Mouse (Mus musculus) thymus, postnatal 0 days (tissue): Measurements from ENCODE around the gene Trim28. TPM values are rescaled to one million over a fixed set of nuclear protein-coding genes. Genes with fewer than 3 reads are reported as not detected.

Experiments
- DNase-seq: peaks from one replicate; pipeline ENCODE4 v3.0.0-alpha.2; 2015; ENCODE audit warnings: low spot score
- polyA plus RNA-seq: library from polyadenylated mRNA; unstranded; fragments of >200 nt; fragmentation: Nextera tagmentation; extraction: Ambion mirVana; gene quantifications from 2 replicates; pipeline ENCODE4 v1.2.1, GENCODE M21; 2015

Trim28 gene
- 236 and 274 TPM in 2 replicates for polyA plus RNA-seq

DNA sequence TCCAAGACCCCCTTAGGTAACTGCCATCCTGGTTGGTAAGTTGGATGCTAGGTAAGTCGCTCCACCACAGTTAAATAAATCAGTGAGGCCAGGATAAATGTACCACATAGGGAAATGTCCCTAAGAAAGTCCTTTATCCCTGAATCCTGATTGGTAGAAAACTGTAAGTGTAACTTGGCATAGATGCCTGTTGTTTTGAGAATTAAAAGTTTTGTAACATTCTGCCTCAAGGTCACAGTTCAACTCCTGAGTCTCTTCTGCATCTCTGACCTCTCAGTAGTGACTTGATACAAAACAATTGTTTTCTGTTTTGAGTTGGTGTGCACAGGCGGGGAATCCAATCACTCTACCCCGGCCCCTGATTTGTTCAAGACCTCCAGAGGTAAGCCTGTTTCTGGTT is at the start of gene Trim28:
Gene Trim28 (plus strand): TSS at position 264 of the 400 bp plus-strand sequence.
- DNase-seq = no peak

DNA sequence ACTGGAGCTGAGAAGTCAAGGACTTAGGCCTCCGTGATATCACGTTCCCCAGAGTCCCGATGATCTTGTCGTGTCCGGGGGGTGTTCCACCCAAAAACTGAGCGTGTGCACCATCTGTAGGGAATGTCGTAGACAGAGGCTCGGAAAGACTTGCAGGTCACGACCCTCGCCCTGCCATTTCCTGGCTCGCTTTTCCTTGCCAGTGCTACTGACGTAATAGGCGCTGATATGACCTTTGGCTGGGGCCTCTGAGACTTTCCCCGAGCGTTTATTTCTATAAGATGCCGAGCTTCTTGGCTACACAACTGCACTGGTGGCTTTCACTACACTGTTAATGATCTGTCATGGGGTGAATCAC is 49.1 kb upstream of the Trim28 start:
- no peak for DNase-seq

DNA sequence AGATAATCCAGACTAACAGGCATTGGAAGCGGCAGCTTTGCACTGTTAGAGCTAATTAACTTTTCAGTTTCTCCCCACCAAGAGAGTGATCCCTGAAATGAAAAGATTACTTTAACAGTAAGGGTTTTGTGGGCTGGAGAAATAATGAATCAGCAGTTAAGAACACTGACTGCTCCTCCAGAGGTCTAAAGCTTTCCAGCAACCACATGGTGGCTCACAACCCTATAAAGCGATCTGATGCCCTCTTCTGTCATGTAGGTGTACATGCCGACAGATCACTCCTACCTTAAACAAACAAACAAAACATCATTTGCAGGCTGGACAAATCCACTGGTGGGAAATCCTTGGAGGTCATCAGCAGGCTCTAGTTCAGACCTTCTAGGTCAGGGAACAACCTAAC is 44.0 kb upstream of the Trim28 start:
- peak; percentile 27 for DNase-seq

DNA sequence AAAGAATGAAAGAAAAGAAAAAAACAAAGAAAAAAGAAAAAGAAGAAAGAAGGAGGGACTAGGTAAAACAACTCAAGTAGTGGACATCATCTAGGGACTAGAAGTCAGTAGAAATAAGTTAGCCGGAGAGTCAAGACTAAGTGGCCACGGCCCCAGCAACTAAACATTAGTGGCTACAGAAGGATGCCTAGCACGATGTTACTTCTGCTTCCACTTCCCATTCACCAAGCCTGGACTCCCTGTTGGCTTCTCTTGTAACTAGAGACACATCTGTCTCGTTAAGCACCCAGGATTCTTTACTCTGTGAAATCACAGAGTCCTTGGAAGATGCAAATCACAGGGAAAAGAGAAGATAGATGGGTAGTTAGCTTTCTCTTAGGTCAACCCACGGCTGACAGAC is 41.4 kb upstream of the Trim28 start:
- DNase-seq = no peak

DNA sequence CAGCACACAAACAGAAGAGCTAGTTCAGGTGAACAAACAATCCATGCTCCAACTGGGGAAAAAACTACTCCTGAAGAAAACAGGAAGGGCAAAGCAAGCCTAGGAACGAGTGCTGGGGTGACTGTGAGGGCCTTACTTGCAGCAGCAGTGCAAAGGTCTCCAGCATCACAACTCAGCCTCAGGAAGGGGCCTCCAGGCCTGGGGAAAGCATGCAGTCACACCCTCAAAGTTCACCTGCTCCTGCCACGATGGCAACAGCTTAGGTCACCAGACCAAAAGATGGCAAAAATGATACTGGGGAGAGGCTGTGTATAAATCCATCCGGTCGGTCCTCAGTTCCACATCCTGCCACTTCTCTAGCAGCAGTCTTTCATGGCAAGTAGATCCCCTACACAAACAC is 40.0 kb upstream of the Trim28 start:
- DNase-seq = no peak

DNA sequence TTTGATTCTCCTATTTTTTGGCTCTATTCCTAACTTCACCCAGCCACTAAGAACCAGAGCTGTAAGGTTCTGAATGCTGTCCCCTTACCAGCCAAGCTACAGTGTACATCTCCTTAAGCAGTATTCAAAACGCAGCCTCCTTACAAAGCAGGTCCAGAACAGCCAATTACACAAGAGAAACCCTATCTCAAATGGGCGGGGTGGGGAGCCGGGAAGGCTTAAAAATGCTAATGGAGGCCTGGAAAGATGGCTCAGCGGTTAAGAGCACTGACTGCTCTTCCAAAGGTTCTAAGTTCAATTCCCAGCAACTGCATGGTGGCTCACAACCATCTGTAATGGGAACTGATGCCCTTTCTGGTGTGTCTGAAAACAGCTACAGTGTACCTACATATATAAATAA is 39.2 kb upstream of the Trim28 start:
- DNase-seq = no peak

DNA sequence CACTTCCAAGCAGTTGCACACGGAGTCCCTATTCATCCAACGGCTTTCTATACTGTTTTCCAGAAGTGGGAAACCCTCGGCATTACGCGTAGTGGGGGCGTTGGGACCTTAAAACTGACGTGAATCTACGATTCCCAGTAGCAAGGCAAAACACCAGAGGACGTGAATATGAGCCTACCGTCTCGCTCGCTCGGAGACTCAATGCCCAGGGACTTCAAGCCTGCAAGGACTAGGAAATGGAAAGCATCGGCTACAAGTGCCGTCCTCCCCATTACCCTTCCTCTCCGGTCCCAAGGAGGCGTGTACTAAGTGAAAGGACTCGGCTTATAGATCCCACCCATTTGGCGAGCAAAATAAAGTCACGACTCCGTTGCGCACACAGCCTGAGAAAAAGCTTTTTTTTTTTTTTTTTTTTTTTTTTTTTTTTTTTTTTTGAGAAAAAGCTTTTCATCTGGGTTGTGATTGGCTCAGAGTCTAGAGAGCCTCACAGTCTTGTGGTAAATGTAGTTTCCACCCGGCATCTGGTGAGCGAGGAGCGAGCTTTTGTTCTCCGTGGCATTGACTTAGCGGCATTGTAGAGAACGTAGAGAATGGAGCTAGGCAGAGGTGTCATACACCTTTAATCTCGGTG is 37.3 kb upstream of the Trim28 start:
- peak; percentile 88 for DNase-seq

DNA sequence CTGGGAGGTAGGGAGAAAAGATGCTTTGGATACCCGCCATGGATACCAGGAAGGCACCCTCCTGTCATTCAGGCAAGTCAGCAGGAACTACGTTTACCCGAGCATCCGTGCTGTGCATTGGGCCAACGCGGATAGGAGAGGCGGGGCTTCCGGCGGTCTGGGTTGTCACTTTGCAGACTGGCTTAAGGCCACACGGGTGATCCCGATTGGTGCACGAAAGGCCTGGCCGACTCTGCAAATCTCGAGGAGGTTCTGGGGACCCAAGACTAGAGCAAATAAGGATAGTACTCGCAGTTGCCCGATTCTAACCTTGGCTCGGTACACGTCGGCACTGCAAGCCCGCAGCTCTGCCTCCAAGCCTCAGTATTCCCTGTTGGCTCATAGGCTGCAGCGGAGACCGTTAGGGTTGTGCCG is 33.2 kb upstream of the Trim28 start, which contains the start of gene Zfp324:
Gene Zfp324 (plus strand): TSS at position 161 of the 414 bp plus-strand sequence.
- DNase-seq = peak; percentile 86

DNA sequence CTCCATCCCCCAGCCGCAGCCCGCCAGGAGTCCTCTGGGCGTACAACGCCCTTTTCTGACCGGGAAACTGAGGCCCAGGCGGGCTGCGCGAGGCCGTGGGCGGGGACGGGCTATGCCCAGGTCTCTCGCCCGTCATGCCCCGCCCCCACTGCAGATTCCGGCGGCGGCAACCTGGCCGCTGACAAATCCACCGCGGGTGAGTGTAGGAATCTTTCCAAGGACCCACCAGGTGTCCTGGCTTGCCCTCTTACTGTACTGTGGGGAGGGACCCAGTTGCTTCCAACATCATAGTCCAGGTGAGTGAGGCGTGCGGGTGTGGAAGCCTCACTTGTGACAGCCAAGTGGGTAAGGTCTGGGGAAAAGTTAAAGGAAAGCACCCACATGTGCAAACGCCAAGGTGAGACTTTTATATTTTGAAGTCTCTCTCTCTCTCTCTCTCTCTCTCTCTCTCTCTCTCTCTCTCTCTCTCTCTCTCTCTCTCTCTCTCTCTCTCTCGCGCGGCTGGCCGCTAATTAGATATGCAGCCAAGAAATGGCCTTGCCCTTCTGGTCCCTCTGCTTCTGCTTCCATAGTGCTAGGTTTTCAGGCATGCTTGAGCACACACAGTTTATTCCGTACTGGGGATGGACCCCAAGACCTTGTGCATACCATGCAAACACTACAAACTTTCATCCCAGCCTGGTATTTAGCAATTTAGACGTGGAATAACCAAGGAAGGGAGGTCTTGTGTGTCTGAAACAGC is 32.6 kb upstream of the Trim28 start:
- DNase-seq = peak; percentile 45

DNA sequence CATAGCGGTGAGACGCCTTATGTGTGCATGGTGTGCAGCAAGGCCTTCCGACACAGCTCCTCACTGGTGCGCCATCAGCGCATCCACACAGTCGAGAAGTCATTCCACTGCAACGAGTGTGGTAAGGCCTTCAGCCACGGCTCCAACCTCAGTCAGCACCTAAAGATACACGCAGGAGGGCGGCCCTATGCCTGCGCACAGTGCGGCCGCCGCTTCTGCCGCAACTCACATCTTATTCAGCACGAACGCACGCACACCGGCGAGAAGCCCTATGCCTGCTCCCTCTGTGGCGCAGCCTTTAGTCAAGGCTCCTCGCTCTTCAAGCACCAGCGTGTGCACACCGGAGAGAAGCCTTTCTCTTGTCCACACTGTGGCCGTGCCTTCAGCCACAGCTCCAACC is 28.0 kb upstream of the Trim28 start:
- DNase-seq = no peak

DNA sequence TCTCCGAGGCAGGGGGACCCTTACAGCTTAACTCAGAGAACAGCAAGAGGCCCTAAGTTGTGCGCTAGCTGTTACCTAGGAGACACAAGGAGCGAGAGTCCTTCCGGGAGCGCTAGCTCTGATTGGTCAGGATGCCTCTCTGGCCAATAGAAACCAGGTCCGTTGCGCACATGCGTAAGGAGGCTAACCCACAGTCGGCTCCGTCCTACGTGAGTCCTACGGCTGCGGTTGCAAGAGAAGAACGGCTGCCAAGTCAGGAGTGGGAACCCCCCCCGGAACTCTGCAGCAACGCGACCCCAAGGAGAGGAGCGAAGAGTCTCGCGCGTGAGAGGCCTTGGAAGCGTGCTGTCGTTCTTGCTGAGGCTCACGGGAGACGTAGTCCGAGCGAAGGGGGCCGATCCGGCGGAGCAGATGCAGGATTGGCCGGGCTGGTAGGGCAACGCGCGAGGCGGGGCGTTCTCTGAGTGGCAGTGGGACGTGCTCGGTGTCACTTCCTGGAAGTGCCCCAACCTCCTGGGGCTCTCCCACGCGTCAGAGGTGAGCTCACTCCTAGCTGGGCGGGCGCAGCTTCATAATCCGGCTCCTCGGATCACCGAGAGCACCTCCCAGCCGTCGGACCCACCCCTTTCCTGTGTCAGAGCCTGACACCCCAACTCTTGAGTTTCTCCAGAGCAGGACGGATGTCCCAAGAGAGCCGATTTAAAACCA is 21.1 kb upstream of the Trim28 start, which contains the start of gene Zfp446:
Gene Zfp446 (plus strand): TSS at position 167 of the 708 bp plus-strand sequence.
- peak; percentile 98 for DNase-seq

DNA sequence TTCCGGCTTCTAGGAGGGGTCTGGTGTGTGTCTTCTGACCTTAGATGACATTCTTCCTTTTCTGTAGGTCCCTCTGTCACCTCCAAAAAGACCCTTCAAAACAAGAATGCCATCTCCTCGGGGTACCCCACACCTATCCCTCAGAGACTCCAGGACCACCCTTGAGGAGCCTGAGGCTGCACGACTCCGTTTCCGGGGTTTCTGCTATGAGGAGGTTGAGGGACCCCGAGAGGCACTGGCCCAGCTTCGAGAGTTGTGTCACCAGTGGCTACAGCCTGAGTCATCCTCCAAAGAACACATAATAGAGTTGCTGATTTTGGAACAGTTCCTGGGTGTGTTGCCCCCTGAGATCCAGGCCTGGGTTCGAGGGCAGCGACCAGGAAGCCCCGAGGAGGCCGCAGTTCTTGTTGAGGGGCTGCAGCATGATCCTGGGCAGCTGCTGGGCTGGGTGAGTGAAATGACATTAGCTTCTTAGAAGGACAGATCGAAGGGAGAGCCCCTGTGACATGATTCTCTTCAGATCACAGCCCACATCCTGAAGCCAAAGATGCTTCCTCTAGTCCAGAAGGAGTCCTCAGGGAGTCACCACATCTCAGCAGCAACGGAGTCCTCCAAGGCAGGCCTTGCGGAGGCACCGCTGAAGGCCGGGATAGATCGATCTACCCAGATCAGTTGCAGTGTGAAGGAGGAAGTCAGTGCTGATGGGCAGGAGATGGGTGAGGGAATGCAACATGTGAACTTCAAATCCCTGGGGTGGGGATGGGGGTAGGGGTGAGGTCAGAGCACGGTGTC is 19.8 kb upstream of the Trim28 start:
- DNase-seq = no peak

DNA sequence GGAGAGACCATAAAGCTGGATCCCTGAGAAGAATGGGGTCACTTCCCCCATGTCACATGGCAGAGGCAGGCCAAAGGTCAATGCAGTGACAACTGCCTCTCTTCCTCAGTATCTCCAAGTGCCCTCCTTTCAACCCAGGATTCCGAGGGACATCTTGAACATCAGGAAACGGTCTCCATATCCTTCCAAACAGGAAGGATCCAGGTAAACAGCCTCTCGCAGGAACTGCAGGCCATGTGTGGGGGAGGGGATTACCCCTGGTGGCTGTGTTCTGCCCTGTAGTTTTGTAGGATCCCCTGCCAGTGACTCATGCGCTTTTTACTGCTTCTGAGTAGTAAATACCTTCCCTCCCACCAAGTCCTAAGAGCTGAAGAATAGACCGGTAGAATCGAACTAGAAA is 19.1 kb upstream of the Trim28 start:
- no peak for DNase-seq

DNA sequence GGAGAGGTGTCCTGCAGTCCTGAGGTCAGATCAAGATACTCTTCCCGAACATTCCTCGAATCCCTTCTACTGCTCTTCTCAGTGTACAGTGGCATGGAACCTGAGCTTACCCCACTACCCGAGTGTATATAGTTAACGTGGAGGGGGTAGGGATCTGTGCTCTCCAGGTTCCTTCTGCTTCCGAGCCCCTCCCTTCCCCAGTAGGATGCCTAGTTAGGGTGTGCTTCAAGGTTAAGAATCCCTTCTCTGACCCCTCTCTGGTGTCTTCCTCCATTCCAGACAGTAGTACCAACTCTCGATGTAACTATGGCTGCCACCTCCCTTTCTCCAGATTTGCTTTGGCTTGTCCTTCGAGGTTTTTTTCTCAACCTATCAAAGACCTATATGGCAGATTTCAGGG is 18.6 kb upstream of the Trim28 start:
- DNase-seq = no peak

DNA sequence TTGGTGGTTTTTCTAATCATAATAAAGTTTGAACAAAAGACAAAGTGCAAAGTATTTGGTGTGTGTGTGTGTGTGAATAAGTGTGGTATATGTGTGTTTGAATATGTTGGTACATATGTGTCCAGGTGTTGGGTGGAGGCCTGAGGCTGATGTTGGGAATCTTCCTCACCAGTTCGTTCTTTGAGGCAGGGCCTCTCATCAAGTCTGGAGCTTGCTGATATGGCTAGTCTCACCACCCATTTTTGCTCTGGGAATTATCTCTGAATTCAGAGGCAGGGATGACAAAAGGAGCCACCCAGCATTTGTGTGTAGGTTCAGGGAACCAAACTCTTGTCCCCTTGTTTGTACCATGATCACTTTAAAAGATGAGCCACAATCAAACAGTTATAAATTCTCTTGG is 13.2 kb upstream of the Trim28 start:
- DNase-seq = no peak

DNA sequence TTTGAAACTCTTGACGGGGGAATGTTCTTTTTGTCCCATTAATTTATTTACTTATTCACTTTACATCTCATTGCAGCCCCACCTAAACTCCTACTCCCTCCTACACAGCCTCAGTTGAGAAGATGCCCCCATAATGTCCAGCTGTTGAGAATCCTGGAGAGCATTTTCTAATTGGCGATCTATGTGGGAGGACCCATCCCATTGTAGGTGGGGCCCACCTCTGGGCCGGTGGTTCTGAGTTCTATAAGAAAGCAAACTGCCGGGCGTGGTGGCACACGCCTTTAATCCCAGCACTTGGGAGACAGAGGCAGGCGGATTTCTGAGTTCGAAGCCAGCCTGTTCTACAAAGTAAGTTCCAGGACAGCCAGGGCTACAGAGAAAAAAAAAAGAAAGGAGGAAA is 12.0 kb upstream of the Trim28 start:
- DNase-seq = no peak

DNA sequence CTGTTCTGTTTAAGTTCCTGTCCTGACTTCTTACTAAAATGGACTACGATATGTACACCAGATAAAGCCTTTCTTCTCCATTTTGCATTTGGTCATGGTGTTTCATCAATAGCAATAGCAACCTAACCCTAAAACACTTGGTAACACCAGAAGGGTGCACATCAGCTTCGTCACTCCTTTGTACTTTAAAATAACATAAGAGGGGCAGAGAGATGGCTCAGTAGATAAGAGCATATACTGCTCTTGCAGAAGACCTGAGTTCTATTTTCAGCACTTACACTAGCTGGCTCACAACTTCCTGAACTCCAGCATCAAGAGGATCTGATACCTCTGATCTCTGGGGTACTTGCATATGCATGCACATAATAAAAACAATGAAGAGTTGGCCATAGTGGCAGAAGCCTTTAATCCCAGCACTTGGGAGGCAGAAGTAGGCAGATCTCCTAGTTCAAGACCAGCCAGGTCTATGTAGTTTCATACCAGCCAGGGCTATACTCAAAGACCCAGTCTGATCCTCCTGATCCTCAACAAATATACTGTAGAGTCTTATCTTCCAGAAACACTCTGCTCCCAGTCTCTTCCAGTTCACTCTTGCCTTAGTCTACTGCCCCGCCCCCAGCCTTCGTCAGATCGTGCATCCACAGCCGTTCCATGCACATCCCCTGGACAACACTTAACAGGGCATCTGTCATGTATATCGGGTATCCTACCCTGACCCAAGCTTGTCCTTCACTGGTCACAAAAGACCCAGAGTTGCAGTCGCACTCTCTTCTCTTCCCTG is 11.3 kb upstream of the Trim28 start:
- DNase-seq = peak; percentile 39

DNA sequence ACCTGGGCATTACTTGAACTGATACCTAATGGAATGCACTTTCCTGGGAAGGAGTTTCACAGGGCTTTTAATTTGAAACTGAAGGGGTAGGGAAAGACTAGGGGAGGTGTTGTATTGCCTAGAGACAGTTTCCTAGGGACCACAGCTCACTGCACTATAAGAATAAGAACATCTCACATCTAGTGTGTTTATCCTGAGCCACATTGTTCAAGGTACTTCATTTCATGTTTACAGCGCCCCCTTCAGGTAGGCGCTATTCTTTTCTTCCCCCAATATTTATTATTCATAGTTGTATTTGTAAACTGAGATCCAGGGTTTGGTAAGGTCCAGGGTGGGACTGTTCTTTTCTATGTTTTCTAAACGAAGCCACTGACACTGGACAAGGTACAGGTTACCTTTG is 6.7 kb upstream of the Trim28 start:
- peak; percentile 63 for DNase-seq

DNA sequence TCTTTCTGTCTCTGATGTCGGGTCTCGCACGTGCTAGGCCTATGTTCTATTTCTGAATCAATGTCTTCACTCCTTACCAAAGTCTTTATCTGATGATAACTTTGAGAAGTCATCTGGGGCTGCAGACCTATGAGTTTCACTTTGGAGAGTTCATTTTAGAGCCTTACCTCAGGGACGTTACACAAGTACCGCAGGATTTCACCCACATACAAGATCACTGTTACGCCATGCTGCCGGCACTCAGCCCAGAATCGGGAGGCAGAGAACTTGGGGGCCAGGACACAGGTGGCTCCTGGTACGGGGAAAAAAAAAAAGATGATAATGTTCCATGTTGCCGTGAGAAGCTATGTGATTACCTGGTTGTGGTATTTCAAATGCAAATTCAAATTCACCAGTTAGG is 5.8 kb upstream of the Trim28 start:
- DNase-seq = no peak

DNA sequence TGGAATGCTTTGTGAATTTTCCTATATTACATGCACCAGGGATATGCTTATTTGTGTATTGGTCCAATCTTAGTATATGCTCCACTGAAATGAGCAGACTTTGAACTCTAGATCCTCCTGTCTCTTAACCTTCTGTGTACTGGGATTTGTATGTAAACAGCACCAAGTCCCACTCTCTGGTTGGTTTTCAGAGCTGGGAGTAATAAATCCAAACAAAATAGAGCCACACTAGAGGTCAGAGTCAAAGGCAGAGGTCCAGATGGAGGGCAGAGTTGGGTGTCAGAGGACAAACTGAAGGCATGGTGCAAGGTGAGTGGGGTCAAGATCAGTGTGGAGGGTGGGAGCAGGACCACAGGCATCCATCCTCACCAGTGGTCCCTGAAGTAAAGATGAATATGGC is 3.1 kb upstream of the Trim28 start:
- no peak for DNase-seq

DNA sequence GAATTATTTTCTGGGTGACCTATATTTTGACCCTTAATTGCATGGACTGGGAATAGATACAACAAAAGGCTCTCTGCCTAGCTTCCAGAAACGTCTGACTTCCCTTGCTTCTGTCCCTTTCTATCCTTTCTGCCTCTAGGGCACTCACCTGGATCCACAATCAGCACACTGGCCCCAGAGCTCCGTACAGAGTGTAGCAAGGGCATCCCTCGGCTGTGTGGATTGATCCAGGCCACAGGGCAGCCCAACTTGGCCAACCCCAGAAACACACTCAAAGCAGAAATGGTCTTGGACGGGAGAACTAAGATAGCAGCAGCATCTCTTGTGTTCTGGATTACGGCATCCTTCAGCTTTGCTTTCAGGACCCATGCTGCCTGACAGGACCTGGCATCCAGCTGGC is 1.7 kb upstream of the Trim28 start:
- DNase-seq = no peak
